Mouse (Mus musculus) central nervous system, embryonic 11.5 days (tissue): Measurements from ENCODE around the gene Srebf2. TPM values are rescaled to one million over a fixed set of nuclear protein-coding genes. Genes with fewer than 3 reads are reported as not detected.

Experiments
- polyA plus RNA-seq: library from polyadenylated mRNA; depleted of rRNA; stranded (reverse); fragments of >200 nt; gene quantifications from 2 replicates; pipeline ENCODE4 v1.2.3, GENCODE M21; 2012; rRNA removed

Srebf2 gene
- 120 and 126 TPM in 2 replicates for polyA plus RNA-seq

GRCm38 (mm10) chr15:82146770-82147610 lies at the start of gene Srebf2:
TSS of gene Srebf2 (plus strand) at chr15:82147181.

GRCm38 (mm10) chr15:82127426-82128374 lies 19.3 kb upstream of the Srebf2 start, which contains the start of gene Ccdc134:
TSS of gene Ccdc134 (plus strand) at chr15:82127922.

GRCm38 (mm10) chr15:82212752-82213063 lies 65.7 kb downstream of the Srebf2 start, which contains the start of gene Shisa8:
TSS of gene Shisa8 (minus strand) at chr15:82212815.

GRCm38 (mm10) chr15:82223657-82224601 lies 76.9 kb downstream of the Srebf2 start, which contains the start of gene Tnfrsf13c:
TSS of gene Tnfrsf13c (minus strand) at chr15:82224369.

GRCm38 (mm10) chr15:82244115-82244804 lies 97.3 kb downstream of the Srebf2 start, which contains the start of gene Cenpm:
TSS of gene Cenpm (minus strand) at chr15:82244748.

GRCm38 (mm10) chr15:82252097-82252496 lies 105.1 kb downstream of the Srebf2 start, which contains the start of gene 1500009C09Rik:
TSS of gene 1500009C09Rik (plus strand) at chr15:82252397.

Other genes with a start within 250 kb of the Srebf2 start
- gene Polr3h, start 220.9 kb upstream of the Srebf2 start, polyA plus RNA-seq, result 22.2 and 24.0 TPM in 2 replicates
- 11.6 and 15.1 TPM in 2 replicates for gene Csdc2, start 210.4 kb upstream of the Srebf2 start, polyA plus RNA-seq
- 37.8 and 50.3 TPM in 2 replicates for gene Pmm1, start 186.3 kb upstream of the Srebf2 start, polyA plus RNA-seq
- not detected in 2 replicates for gene 1700029P11Rik, start 166.6 kb upstream of the Srebf2 start, polyA plus RNA-seq
- gene Xrcc6, start 159.3 kb upstream of the Srebf2 start, polyA plus RNA-seq, result 39.3 and 44.3 TPM in 2 replicates
- 20.3 and 29.7 TPM in 2 replicates for gene Desi1, start 113.3 kb upstream of the Srebf2 start, polyA plus RNA-seq
- gene Snu13, start 99.6 kb upstream of the Srebf2 start, polyA plus RNA-seq, result 88.9 and 164 TPM in 2 replicates
- 0.01 TPM in 1 of 2 replicates, not detected in the other for gene 4930407I10Rik, start 88.0 kb upstream of the Srebf2 start, polyA plus RNA-seq
- gene Mei1, start 77.2 kb upstream of the Srebf2 start, polyA plus RNA-seq, result 0.06 and 0.10 TPM in 2 replicates
- gene Ccdc134, start 19.3 kb upstream of the Srebf2 start, polyA plus RNA-seq, result 23.7 and 25.0 TPM in 2 replicates
- 0.57 and 1.2 TPM in 2 replicates for gene Shisa8, start 65.6 kb downstream of the Srebf2 start, polyA plus RNA-seq
- 0.14 and 0.28 TPM in 2 replicates for gene Tnfrsf13c, start 77.2 kb downstream of the Srebf2 start, polyA plus RNA-seq
- gene Cenpm, start 97.6 kb downstream of the Srebf2 start, polyA plus RNA-seq, result 45.2 and 65.4 TPM in 2 replicates
- gene 1500009C09Rik, start 105.2 kb downstream of the Srebf2 start, polyA plus RNA-seq, result 6.7 and 13.2 TPM in 2 replicates
- 154 and 257 TPM in 2 replicates for gene Sept3, start 127.7 kb downstream of the Srebf2 start, polyA plus RNA-seq
- gene Wbp2nl, start 151.8 kb downstream of the Srebf2 start, polyA plus RNA-seq, result 0.18 and 0.19 TPM in 2 replicates
- 47.0 and 64.3 TPM in 2 replicates for gene Naga, start 191.7 kb downstream of the Srebf2 start, polyA plus RNA-seq
- gene Pheta2, start 191.8 kb downstream of the Srebf2 start, polyA plus RNA-seq, result 4.6 and 5.6 TPM in 2 replicates
- 188 and 236 TPM in 2 replicates for gene Smdt1, start 191.8 kb downstream of the Srebf2 start, polyA plus RNA-seq
- gene Ndufa6, start 207.1 kb downstream of the Srebf2 start, polyA plus RNA-seq, result 289 and 293 TPM in 2 replicates
- gene Cyp2d22, start 233.1 kb downstream of the Srebf2 start, polyA plus RNA-seq, result 11.4 and 15.8 TPM in 2 replicates
- gene Cyp2d11, start 246.8 kb downstream of the Srebf2 start, polyA plus RNA-seq, result not detected in 2 replicates